Mouse (Mus musculus) CH12.LX (cell line): ENCODE data around the gene Alk.

Experiments
- CHD1 ChIP-seq: IDR thresholded peaks from 2 replicates; pipeline ENCODE4 v1.6.1; 2012; ENCODE audit warnings: low read depth, low read length, improper control_type of control experiment, inconsistent platforms
- CTCF ChIP-seq, 2 experiments: IDR thresholded peaks in 1 of 2; conservative IDR thresholded peaks in 1 of 2; 2 replicates each; pipeline ENCODE4 v1.5.1; 2011 to 2012; ENCODE audit warnings: low read depth in 2 of 2, low read length in 2 of 2, improper control_type of control experiment in 1 of 2, inconsistent platforms in 1 of 2, mild to moderate bottlenecking in 1 of 2, moderate library complexity in 1 of 2
- ELF1 ChIP-seq: IDR thresholded peaks from 2 replicates; pipeline ENCODE4 v1.6.1; 2014; ENCODE audit warnings: low read depth, mild to moderate bottlenecking, inconsistent platforms, low read length, improper control_type of control experiment
- EP300 ChIP-seq: IDR thresholded peaks from 2 replicates; pipeline ENCODE4 v1.6.1; 2011; ENCODE audit warnings: low read length, improper control_type of control experiment
- MAFK ChIP-seq: IDR thresholded peaks from 2 replicates; pipeline ENCODE4 v1.6.1; 2011; ENCODE audit warnings: low read length, improper control_type of control experiment; ENCODE audit not compliant: insufficient replicate concordance
- NRF1 ChIP-seq: IDR thresholded peaks from 2 replicates; pipeline ENCODE4 v1.6.1; 2014; ENCODE audit warnings: low read depth, mild to moderate bottlenecking, inconsistent platforms, low read length, improper control_type of control experiment, moderate library complexity
- POLR2A ChIP-seq: IDR thresholded peaks from 2 replicates; pipeline ENCODE4 v1.6.1; 2011; ENCODE audit warnings: low read depth, mild to moderate bottlenecking, improper control_type of control experiment, low read length
- RCOR1 ChIP-seq: conservative IDR thresholded peaks from 2 replicates; pipeline ENCODE4 v1.6.1; 2012; ENCODE audit warnings: low read depth, mild to moderate bottlenecking, inconsistent platforms, low read length, improper control_type of control experiment
- SIN3A ChIP-seq: IDR thresholded peaks from 2 replicates; pipeline ENCODE4 v1.6.1; 2012; ENCODE audit warnings: low read length, improper control_type of control experiment, inconsistent platforms
- TBP ChIP-seq: conservative IDR thresholded peaks from 2 replicates; pipeline ENCODE4 v1.6.1; 2011; ENCODE audit warnings: low read depth, low read length, improper control_type of control experiment

GRCm38 (mm10) chr17:72005365-72005764 lies 599.1 kb downstream of the Alk start:
- TF ChIP-seq NRF1 (no peak), POLR2A (no peak), MAFK (no peak), EP300 (no peak), ELF1 (no peak), CTCF (conservative IDR thresholded peaks at IDR 0.05 in 1 of 2, IDR thresholded peaks at IDR 0.05 in 1 of 2; ENCODE audit: low read depth in 2 of 2, low read length in 2 of 2) (no peak), RCOR1 (no peak), TBP (no peak), SIN3A (no peak), CHD1 (no peak)
